Mouse (Mus musculus): ENCODE measurements around the gene Rpl13a.

DNA sequence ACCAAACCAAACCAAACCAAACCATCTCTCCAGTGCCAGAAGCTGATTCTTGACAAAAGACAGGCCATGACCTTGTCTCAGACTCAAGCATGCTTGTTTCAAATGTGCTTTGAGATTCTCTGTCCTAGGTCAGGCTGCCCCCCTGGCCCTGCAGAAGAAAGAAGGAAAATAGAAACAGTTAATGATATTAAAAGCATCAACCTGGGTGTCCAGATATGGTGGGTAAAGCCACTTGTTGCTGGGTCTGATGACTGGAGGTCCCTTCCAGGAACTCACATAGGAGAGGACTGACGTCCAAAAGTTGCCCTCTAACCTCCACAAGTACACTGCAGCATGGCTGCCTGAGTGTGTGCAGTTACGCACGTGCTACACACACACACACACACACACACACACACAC, 32.3 kb upstream of the Rpl13a start:
- TF ChIP-seq POLR2A (IDR thresholded peaks at IDR 0.05; ENCODE audit: borderline replicate concordance, extremely low read depth, low read depth, low read length) (no peak), CTCF (IDR thresholded peaks at IDR 0.05; ENCODE audit: insufficient read depth, low read length) (no peak)

Data from lung, adult 2 months (tissue).